Mouse (Mus musculus) 416B (cell line): ENCODE results near the gene Zgrf1.

Experiments used
- DNase-seq: peaks from one replicate; pipeline ENCODE4 v3.0.0; 2011; ENCODE audit warnings: low read depth

Zgrf1 gene

GRCm38 (mm10) chr3:127552973-127553719, at the start of gene Zgrf1, which contains the start of gene Larp7:
Gene Zgrf1, plus strand, starts transcription at chr3:127553489.
Gene Larp7, minus strand, starts transcription at chr3:127553349.
- peak; percentile 99 for DNase-seq

GRCm38 (mm10) chr3:127507878-127508783, 45.2 kb upstream of the Zgrf1 start:
- no peak for DNase-seq

GRCm38 (mm10) chr3:127511786-127512746, 41.2 kb upstream of the Zgrf1 start:
- DNase-seq, result no peak

- DNase-seq, result no peak
Observed at GRCm38 (mm10) chr3:127512794-127513335, 40.4 kb upstream of the Zgrf1 start.

GRCm38 (mm10) chr3:127513699-127514098, 39.6 kb upstream of the Zgrf1 start:
- DNase-seq, result no peak

GRCm38 (mm10) chr3:127515251-127515650, 38.0 kb upstream of the Zgrf1 start:
- no peak for DNase-seq

- no peak for DNase-seq
Observed at GRCm38 (mm10) chr3:127520300-127520699, 33.0 kb upstream of the Zgrf1 start.

GRCm38 (mm10) chr3:127521156-127521555, 32.1 kb upstream of the Zgrf1 start:
- peak; percentile 33 for DNase-seq

GRCm38 (mm10) chr3:127525188-127525819, 28.0 kb upstream of the Zgrf1 start:
- no peak for DNase-seq

- no peak for DNase-seq
Observed at GRCm38 (mm10) chr3:127527465-127528034, 25.7 kb upstream of the Zgrf1 start.

- no peak for DNase-seq
Observed at GRCm38 (mm10) chr3:127529210-127529609, 24.1 kb upstream of the Zgrf1 start.

GRCm38 (mm10) chr3:127529824-127530223, 23.5 kb upstream of the Zgrf1 start:
- no peak for DNase-seq

- DNase-seq, result peak; percentile 10
Observed at GRCm38 (mm10) chr3:127530293-127530692, 23.0 kb upstream of the Zgrf1 start.

GRCm38 (mm10) chr3:127539193-127539592, 14.1 kb upstream of the Zgrf1 start:
- no peak for DNase-seq

GRCm38 (mm10) chr3:127543976-127544375, 9.3 kb upstream of the Zgrf1 start:
- DNase-seq, result no peak

GRCm38 (mm10) chr3:127544610-127545121, 8.6 kb upstream of the Zgrf1 start:
- DNase-seq, result no peak

GRCm38 (mm10) chr3:127547882-127548281, 5.4 kb upstream of the Zgrf1 start:
- DNase-seq, result peak; percentile 71

- no peak for DNase-seq
Observed at GRCm38 (mm10) chr3:127552434-127552972, 786 bp upstream of the Zgrf1 start.

- no peak for DNase-seq
Observed at GRCm38 (mm10) chr3:127553720-127554043, 393 bp downstream of the Zgrf1 start.

GRCm38 (mm10) chr3:127554723-127555122, 1.4 kb downstream of the Zgrf1 start:
- DNase-seq, result peak; percentile 62
